Mouse (Mus musculus): Measurements from ENCODE around the gene Doc2b.
A peak's percentile ranks its signal among the peaks of the same experiment; 100 is the strongest.

Gene Doc2b

DNA sequence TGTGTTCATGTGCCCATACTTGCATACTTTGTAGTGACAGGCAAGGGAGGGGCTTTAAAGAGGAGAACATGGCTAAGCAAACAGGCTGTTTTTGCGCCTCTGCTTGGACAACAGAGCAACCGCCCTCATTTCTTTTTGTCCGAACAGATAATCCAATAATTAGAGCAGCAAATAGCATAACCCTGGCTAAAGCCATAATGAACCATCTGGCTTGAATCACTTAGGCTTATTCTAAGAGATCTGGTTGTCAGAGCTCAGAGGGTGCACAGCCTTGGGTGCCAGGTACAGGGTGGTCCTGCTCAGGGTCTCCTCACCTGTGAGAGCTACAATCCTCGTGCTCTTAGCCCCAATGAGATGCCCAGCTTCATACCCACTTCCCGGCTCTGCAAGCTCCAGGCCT lies 2.5 kb downstream of the Doc2b start:
- DNase-seq (ENCODE audit: low read depth in 1 of 2, low spot score in 2 of 2) = no peak

DNA sequence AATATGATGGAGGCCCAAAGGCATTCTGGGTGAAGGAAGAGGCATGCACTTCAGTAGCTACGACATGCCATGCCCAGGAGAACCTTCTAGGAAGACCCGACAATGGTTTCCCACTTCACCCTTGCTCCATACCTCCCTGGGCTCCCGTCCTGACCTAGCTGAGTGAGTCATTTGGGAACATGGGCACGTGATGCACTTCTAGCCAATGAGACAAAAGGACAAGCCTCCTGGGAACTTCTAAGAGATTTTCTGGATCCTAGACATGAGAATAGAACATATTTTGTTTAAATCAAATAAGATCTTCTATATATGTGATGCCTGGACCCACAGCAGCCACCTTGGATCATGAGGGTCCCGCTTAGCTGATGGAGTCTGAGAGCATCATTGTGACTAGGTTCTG lies 3.3 kb downstream of the Doc2b start:
- DNase-seq (ENCODE audit: low read depth in 1 of 2, low spot score in 2 of 2) = no peak

DNA sequence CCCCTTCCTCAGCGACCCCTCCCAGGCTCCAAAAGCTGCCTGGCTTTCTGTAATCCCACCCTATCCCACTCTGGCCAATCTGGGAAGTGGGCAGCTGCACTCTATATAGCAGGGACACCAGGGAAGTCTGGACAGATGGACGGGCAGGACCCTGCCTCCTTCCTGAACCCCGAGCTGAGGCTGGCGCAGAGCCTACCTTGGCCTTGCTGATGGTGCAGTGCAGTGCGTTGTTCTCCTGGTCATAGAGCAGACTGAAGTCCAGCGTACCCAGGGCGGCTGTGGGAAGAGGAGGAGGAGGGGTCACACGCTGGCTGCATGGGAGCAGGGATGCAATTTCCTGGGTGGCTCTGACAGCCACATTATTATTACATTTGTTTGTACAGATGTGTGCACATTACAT lies 10.0 kb downstream of the Doc2b start:
- DNase-seq (ENCODE audit: low read depth in 1 of 2, low spot score in 2 of 2) = no peak

DNA sequence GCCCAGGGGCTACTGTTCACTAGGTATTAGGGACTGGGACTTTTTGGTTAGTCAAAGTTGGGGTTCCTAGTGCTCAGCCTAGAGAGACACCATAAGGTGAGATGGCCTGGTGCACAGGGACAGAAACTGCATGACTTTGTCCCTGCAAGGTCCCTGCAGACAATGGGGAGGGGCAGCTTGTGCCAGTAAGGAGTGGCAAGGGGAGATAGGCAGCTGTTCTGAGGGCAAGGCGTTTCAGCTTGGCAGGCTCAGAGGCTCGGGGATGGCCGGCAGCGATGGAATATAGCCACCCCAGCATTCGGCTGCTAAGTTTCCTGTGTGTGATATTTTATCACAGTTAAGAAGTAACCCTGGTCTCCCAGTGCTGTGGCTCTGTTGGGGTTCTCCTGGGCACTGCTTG lies 12.1 kb downstream of the Doc2b start:
- DNase-seq (ENCODE audit: low read depth in 1 of 2, low spot score in 2 of 2) = no peak

DNA sequence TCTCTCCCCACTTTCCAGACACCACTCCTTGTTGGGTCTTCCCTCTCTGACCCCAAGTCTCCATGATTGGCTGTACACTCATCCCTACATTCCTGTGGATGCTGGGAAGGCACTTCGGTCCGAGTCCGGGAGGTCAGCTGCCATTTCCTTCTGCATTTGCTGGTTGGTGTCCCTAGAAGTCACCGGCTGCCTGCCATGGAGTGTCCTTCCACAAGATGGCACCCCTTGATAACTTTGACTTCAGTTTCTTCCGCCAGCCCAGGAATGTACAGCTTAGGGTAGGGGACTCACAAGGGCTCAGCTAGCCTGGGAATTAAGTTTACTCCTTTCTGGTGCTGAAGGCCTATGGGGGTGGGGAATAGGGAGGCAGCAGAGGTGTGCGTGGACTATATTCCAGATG lies 13.9 kb downstream of the Doc2b start:
- DNase-seq (ENCODE audit: low read depth in 1 of 2, low spot score in 2 of 2) = peak in 1 of 2 experiments; percentile 17

DNA sequence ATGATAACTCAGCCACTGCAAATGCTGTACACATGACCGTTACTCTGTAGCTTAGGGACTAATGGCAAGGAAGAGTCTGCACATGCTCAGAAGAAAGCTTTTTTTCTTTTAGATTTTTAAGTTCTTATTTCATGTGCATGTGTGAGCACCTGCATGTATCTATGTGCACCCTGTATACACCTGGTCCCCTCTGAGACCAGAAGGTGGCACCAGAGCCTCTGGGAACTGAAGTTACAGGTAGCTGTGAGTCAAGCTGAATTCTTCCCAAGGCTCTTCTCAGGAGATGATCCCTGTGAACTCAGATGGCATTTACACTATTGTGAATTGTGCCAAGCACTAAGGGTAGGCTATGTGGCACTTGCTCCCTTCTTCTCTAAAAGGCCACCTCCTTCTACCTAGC lies 19.9 kb downstream of the Doc2b start:
- no peak for DNase-seq (ENCODE audit: low read depth in 1 of 2, low spot score in 2 of 2)

DNA sequence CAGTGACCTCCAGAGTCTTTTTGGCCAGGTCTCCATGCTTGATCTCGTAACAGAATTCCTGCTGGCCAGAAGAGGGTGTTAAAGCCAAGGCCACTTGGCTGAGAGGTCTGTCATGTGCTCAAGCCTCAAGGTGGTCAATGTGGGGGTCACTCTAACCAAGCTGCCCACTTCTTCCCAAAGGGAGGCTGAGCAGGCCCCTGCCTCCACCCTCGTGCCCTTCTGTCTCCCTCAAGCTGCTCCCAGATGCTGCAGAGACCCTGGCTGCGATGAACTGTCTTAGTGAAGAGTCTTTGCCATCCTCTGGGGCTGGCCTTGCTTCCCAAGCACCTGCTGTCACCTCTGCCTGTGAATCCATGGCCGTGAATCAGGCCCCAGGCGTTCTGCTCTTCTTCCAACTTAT lies 23.3 kb downstream of the Doc2b start:
- no peak for DNase-seq (ENCODE audit: low read depth in 1 of 2, low spot score in 2 of 2)

DNA sequence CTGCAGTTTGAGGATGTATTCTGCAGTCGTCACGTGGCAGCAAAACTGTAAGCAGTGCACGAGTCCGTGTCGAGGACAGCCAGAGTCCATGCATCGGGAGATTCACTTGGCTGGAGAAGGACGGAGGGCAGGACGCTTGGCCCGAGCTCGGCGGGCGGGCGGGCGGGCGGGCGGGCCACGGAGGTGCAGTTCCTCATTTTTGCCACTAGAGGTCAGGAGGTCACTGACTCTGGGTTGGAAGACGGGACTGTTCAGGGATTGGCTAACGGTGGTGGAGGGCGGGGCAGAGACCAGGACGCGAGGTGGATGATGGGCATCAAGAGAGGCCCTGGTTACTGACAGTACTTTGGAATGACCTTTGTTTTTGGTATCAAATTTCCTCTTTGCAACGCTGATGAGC lies 26.6 kb downstream of the Doc2b start:
- DNase-seq (ENCODE audit: low read depth in 1 of 2, low spot score in 2 of 2) = peak; percentile 36 to 67

DNA sequence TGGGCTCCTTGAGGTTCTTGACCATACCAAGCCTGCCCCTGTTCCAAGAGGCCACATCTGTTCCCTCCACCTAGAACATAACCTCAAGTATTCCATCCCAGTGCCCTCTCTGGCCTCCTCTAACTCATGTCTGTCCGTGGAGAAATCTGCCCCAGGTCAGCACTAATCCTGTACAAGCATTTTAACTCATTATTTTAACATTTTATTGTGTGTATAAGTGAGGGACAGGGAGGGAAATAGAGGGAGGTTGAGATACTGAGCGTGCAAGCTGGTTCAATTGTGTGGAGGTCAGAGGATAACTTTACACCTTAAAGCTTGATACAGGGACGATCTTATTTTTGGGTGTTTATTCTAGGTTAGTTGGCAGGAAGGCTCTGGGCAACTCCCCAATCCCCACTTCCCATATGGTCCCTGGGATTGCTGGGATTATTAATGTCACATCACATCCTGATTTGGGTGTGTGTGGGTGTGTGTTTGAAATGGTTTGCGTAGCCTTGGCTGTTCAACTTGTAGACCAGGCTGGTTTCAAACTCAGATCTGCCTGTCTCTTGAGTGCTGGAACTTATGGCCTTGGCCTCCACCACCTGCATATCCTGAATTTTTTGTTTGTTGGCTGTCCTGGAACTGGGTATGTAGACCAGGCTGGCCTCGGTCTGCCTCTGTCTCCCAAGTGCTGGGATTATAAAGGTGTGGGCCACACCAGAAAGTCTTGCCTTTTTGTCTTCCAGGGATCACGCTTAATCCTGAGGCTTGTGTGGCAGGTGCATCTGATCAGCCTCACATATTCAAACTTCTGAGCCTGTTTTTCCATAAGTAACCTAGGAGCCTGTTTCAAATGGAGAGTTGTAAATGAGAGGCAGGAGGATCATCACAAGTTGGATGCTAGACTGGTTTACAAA lies 27.5 kb downstream of the Doc2b start:
- DNase-seq (ENCODE audit: low read depth in 1 of 2, low spot score in 2 of 2) = no peak

DNA sequence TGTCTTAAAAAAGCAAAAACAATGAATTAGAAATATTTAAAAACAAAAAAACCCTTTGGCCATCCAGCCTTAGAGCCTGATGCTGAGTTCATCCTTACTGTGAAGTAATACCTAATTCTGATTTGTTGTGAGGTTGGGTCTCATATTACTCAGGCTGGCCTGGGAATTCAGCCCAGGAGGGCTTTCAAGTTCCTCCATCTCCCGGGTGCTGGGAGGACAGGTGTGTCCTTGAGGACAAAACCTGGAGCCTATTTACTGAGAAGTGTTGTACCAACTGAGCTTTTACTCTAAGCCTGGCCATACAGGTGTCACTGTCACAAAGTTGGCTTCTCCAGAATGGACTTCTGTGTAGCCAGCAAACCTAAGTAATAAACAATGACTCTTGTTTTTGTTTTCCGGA lies 28.8 kb downstream of the Doc2b start:
- DNase-seq (ENCODE audit: low read depth in 1 of 2, low spot score in 2 of 2) = no peak

DNA sequence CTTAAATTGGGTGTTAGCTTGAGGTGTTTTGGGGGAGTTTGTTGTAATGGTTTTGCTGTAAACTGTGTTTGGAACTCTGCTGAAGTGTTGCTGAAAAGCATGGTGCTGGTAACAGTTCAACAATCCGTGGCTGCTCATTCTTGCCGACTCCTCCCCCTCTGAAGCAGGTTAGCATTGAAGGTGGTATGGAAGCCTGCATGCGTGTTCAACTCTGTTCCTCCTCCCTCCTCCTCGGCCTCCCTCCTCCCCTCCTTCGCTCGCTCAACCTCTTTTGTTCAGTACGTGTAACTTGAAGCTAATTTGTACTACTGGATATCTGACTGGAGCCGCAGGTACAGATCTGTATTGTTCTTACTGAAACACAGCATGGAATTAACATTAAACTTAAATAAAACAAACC lies 30.7 kb downstream of the Doc2b start:
- no peak for DNase-seq (ENCODE audit: low read depth in 1 of 2, low spot score in 2 of 2)

DNA sequence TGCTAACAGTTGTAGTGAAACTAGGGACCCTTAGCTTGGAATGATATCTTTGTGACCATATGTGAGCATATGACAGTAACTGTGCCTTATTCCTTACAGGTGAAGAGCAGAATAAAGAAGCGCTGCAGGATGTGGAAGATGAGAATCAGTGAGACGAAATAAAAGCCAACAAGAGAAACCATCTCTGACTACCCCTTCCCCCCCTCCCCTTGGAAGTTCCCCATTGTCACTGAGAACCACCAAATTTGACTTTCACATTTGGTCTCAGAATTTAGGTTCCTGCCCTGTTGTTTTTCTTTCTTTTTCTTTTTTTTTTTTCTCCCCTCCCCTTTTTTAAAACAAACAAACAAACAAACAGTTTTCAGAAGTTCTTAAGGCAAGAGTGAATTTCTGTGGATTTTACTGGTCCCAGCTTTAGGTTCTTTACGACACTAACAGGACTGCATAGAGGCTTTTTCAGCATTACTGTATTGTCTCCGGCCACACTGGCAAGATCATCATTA lies 31.3 kb downstream of the Doc2b start:
- no peak for DNase-seq (ENCODE audit: low read depth in 1 of 2, low spot score in 2 of 2)

DNA sequence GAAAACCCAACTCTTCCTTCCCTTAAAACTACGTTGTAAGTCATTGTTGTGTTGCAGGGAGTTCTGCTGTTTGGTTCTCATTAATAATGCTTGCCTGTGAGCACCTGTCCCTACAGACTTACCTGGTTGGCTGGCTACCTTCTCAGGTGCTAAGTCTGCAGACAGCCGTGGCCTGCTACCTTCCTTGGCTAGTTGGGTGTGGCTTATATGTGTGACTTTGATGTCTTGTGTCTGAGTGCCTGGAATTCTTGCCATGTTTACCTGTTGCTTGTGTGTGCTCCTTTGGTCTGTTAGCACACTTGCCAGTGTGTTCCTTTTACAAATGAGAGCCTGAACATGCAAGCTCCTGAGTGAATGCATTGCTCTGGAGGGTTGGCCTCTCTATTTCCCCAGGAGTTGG lies 33.1 kb downstream of the Doc2b start:
- DNase-seq (ENCODE audit: low read depth in 1 of 2, low spot score in 2 of 2) = no peak

DNA sequence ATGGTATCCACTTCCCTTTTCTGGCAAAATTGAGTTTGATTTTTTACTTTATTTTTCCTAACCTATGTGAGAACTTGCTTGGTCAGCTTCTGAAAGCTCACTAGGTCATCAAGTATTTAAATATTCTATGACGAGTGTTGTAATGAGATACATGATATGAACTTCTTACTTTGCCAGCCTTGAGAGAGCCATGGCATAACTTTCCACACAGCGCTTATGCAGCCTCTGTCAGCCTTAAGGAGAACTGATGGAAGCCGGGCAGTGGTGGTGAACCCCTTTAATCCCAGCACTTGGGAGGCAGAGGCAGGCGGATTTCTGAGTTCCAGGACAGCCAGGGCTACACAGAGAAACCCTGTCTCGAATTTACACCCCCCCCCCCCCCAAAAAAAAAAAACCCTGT lies 35.1 kb downstream of the Doc2b start:
- DNase-seq (ENCODE audit: low read depth in 1 of 2, low spot score in 2 of 2) = no peak

DNA sequence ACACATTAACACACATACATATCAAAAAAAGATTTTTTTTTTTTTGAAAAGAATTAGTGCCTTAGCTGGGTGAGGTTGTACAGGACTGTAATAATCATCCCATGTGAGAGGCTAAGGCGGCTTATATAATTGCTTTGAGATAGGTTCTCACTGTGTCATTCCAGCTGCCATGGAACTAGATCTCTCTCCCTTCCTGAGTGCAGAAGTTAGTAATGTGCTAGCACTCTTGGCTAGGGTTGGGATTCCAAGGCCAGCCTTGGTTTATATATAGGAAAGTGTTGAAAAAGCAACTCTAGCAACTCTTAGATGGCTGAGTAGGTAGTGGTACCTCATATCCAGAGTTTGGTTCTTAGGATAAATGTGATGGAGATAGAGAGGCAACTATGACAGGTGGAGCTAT lies 37.3 kb downstream of the Doc2b start:
- no peak for DNase-seq (ENCODE audit: low read depth in 1 of 2, low spot score in 2 of 2)

DNA sequence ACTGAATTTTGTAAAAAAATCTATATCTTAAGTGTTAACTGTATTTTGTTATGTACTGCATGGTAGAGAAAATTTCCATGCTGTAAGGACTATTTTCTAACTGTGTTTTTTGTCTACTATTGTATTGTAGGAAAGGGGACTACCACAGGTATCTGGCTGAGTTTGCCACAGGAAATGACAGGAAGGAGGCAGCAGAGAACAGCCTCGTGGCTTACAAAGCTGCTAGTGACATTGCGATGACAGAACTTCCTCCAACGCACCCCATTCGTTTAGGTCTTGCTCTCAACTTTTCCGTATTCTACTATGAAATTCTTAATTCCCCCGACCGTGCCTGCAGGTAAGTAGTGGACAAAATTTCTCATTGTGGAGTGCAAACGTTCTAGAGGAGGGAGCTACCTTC lies 39.2 kb downstream of the Doc2b start:
- DNase-seq (ENCODE audit: low read depth in 1 of 2, low spot score in 2 of 2) = no peak

DNA sequence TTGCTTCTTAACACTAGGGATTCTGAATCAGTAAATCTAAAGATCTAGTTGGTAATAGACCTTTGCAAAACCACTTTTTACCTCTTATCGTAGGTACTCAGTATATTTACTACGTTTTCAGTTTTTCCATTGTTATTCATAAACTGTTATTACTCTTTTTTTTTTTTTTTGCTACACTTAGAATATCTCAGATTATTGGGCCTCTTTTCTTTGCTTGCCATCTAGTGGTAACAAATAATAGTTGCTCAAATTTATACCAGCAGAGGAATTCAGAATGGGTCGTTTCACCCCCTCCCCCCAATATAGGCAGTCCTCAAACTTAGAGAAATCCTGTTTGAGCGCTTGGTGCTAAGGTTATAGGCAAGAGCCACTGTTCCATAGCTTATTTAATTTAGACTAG lies 44.8 kb downstream of the Doc2b start:
- DNase-seq (ENCODE audit: low read depth in 1 of 2, low spot score in 2 of 2) = no peak

DNA sequence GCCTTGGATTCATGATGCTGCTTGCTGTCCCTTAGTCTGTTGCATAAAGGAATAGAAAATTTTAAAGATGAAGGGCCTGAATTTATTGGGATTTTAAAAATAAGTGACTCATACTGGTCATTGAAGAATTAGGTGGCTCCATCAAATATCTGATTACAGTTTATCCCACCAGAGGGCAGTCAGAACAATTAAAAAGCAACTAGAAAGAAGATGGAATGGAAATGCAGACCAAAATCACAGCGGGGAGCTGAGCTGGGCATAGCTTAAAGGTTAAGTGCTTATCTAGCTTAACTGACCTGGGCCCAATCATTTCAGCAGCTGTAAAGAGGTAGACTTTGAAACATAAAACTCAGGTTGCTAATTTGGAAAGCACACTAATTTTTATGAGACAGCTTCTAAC lies 45.3 kb downstream of the Doc2b start:
- no peak for DNase-seq (ENCODE audit: low read depth in 1 of 2, low spot score in 2 of 2)

DNA sequence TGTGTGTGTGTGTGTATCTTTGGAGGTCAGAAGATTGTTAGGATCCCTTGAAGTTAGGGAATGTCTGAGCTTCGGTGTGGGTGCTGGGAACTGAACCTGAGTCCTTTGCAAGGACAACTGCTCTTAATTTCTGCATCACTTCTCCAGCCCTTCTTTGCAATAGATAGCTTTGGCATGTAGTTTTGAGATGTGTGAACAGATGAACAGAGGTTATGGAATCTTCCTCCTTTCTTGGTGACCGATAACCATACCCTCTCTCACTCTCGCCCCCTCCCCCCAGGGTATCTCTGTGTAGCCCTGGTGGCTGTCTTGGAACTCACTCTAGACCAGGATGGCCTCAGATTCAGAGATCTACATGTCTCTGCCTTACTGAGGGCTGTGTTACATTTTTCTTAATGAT lies 51.1 kb downstream of the Doc2b start:
- no peak for DNase-seq (ENCODE audit: low read depth in 1 of 2, low spot score in 2 of 2)

DNA sequence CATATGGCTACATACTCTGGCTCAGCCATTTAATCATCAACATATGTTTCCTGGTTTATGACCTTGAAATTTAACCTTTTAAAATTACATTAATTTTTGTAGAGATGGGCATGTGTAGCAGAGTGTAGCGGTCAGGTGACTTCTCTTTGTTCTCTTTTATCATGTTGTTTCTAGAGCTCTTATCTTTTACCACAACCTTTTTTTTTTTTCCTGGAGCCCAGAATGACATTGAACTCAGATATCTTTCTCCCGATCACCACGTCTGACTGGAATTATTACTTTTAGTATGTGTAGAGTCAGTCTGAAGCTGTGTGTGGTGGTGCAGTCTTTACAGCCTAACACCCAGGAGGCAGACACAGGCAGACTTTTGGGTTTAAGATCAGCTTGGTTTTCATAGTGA lies 54.2 kb downstream of the Doc2b start:
- DNase-seq (ENCODE audit: low read depth in 1 of 2, low spot score in 2 of 2) = no peak

DNA sequence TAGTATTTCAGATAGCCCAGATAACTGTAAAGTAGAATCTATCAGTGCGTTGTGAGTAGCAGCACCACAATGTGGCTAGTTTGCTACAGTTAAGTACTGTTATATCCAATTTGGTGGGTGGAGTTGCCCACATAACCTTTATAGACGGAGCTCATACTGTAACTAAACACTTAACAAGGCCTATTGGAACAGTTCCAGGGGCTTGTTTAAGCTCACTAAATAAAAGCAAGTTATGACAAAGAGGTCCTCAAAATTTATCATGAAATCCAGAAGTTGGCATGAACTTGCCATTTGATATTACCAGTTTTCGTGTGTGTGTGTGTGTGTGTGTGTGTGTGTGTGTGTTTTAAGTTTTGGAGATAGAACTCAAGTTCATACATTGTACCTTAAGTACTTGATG lies 55.6 kb downstream of the Doc2b start:
- no peak for DNase-seq (ENCODE audit: low read depth in 1 of 2, low spot score in 2 of 2)

DNA sequence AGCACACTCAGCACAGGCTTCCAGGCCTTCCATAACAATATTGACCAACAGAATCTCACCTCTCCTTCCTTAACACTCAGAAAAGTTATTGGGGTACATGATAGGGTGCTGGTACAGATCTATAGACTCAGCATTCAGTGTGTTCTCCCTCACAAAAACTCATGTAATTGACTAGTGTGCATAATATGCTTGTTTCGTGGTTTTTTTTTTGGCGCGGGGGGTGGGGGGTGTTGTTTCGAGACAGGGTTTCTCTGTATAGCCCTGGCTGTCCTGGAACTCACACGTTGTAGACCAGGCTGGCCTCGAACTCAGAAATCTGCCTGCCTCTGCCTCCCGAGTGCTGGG lies 57.4 kb downstream of the Doc2b start:
- DNase-seq (ENCODE audit: low read depth in 1 of 2, low spot score in 2 of 2) = no peak

DNA sequence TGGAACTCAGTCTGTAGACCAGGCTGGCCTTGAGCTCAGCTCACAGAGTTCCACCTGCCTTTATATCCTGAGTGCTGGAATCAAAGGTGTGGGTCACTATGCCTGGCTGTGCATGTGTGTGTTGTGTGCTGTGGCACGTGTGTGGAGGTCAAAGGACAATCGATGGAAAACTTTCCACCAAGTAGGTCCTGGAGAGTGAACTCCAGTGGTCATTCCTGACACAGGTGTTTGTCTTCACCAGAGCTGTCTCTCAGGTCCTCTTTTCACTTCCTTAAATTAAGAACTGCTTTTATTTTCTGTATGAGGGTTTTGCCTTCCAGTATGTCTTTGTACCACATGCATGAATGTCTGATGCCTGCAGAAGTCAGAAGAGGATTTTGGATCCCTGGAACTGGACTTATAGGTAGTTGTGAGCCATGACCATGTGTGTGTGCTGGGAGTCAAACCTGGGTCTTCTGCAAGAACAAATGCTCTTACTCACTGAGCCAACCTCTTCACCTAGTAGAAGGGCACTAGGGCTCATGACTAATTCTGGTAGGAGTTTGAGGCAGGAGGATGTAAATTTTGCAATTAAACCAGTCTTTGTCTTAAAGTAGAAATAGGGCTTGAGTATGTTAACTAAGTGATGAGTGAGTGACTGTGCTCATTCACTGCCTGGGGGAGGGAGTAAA lies 57.9 kb downstream of the Doc2b start:
- no peak for DNase-seq (ENCODE audit: low read depth in 1 of 2, low spot score in 2 of 2)

Data from monocyte, adult 2 months (primary cell).